Mouse (Mus musculus) CD8-positive naive resting alpha-beta T cell, adult 2 months (primary cell): ENCODE measurements around the gene Foxo3.

Experiments
- DNase-seq, 2 experiments: peaks; one replicate each; pipeline ENCODE4 v3.0.0; 2022; ENCODE audit warnings: low read depth in 2 of 2, low spot score in 2 of 2

Foxo3 gene

DNA sequence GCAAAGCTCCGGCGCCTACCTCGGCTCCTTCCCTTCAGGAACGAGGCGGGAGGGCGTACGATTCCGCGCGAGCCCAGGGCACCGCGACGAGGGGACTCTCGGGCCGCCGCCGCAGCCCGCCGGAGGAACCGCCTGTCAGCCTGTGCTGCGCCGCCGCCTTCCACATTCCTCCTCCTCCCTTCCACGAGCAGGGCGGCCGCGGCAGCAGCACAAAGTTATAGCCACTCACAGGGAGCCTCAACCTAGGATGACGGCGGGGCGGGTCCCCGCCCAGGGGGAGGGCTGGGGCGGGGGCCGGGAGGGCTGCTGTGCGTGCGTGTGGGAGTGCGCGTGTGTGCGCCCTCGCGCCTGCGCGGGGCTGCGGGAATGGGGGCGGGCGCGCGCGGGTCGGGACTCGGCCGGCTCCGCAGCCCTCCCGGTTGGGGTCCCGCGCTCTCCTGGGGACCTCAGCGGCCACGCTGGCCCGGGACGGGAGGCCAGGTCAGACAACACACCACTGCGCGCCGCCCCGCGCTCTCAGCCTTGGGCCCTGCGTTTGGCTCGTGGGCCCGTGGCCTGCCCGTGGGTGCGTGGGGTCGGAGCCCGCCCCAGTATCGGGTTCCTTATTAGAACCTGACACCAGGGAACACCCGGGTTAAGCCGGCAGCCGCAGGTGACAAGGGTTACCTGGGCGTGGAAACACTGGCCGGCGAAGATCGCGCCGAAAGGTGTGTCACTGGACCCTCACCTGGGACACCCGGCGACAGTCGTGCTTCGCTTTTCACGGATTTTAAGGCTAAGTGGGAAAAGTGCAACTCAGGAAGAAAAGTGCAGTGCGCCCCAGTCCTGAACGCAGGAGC is at the start of gene Foxo3:
Gene Foxo3 (minus strand): TSS at position 249 of the 839 bp plus-strand sequence.
- peak; percentile 83 to 85 for DNase-seq

DNA sequence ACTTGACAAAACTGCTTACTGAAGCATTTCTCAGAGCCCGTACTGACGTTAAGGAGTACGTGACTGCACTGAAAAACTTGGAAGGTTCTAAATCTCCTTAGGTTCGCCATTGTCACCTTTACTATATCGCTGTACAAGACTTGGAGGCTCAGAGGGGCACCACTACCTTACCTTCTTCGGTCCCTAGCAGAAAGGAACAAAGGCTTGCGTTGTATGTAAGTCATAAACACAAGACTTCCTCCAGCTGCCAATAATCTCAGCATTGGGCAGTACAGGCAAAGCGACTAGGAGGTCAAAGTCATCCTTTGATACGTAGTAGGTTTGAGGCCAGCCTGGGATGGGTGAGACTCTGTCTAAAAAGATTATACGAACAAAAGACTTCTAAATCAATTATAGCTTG is 48.8 kb upstream of the Foxo3 start:
- DNase-seq = no peak

DNA sequence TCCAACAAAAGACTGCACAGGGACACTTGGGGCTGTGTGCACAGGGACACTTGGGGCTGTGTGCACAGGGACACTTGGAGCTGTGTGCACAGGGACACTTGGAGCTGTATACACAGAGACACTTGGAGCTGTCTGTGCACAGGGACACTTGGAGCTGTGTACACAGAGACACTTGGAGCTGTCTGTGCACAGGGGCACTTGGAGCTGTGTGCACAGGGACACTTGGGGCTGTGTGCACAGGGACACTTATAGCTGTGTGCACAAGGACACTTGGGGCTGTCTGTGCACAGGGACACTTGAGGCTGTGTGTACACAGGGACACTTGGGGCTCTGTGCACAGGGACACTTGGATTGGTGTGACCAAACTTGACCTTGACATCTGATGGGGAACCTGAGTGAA is 47.4 kb upstream of the Foxo3 start:
- no peak for DNase-seq

DNA sequence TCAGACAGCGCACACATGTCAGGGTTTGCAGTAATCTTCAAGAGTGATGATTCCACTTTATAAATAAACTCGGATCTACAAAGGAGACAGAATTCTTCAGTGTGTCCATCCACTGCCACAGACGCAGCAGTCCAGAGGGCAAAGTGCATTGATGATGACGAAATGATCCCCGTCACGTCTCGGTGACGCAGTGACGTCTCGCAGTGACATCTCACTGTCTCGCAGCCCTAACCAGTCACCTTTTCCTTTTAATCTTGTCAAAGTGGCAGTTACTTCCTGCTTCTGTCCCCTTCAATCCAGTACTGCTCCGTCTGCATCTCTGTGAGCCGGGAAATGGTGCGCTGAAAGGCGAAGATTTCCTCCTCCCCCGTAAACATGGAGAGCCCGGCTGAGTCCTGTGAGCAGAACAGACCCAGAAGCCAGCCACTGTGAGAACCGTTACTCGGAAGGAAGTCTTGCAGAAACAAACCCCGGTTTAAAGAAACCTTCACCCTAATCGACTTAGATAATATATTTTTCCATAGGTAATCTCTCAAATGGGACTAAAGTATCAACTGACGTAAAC is 36.7 kb upstream of the Foxo3 start:
- DNase-seq = no peak

DNA sequence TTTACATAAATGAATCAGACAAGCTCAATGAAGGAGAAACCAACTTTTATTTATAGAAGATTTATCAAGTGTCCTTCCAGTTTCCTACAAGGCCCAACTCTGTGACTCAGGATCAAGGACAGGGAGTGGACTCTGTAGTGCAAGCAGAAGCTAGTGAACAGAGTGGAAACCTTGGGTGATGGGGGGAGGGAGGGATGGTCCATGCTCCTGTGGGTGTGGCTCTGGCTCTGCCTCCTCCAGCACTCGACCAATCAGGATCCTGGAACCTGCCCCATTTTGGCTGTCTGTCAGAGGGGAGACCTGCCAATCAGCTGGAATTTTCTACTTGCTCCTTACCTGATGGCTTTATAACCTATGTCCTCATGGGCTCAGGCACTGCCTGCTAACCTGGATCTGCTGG is 36.0 kb upstream of the Foxo3 start:
- DNase-seq = no peak

DNA sequence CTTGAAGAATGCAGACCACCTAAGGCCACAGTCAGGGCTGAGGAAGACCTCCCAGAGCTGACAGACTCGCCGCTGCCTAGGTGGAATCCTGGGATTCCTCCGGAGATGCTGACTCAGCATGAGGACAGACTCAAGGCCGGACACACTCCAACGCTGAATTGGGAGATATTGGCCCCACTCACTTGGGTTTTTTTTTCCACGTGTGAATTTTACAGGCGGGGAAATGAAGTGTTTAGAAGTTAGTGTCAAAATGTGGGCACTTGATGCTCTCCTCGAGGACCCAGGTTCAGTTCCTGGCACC is 32.1 kb upstream of the Foxo3 start:
- no peak for DNase-seq

DNA sequence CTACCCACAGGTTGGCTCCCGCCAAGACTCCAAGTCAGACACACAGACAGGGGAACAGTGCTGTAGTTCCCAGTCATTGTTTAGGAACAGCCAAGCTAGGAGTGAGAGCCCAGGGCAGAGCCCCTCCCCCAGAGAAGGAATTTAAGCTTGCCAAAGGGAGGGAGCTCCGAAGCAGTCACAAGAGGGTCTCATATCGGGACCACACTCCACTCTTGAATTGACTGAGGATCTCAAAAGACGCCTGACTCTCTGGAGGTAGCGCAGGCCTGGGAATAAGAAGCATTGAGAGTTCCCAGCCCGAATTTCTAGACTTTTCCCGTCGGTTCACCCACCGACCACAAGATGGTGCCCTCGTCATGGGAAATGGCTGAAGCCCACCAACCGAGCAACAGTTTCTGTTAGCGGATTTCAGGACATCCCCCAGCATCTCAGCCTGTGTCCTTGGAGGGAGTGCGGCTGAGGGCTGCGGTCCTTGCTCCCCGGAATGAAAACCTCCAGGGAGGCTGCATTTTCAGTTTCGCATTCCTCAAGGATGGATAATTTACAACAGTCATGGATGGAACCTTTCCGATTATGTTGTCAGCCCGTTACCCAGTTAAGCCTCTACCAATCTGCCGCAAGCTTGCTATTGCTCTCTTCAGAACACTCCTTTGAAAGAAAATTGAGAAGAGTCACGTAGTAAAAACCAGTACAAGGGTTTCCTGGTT is 31.6 kb upstream of the Foxo3 start:
- DNase-seq = peak; percentile 16 to 21

DNA sequence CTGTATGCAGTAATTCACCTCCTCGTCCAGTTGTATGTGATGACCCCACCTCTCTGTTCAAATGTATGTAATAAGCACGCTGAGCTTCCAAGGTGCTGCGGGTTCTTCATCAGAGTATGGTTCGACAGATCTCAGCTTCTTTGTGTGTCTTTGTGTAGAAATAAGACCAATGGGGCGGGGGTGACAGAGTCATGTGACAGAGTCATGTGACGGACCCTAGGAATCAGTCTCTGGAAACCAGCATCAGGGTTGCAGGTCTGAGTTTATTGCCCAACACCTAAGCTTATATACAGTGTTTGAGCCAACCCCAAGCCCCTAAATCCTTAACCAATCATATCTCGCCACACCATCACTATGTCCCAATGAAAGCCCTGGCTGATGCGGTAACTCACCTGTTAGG is 29.9 kb upstream of the Foxo3 start:
- no peak for DNase-seq

DNA sequence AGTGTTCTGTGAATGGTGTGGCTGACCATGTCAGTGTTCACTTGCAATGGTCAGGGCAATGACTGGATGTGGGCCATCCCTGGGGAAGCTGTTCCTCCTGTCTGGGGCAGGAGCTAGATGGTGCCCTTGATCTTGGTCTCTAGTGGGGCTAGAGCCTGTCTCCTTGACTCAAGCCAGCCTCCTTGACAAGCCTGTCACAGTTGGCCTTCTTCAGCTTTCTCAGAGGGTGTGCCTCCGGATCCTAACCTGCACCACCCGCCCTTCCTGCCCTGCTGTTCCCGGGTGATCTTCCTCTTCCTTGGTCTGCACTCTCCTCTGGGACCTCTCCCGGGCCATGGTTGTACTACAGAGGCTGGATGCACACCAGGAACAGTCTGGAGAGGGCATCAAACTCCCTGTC is 24.2 kb upstream of the Foxo3 start:
- DNase-seq = no peak

DNA sequence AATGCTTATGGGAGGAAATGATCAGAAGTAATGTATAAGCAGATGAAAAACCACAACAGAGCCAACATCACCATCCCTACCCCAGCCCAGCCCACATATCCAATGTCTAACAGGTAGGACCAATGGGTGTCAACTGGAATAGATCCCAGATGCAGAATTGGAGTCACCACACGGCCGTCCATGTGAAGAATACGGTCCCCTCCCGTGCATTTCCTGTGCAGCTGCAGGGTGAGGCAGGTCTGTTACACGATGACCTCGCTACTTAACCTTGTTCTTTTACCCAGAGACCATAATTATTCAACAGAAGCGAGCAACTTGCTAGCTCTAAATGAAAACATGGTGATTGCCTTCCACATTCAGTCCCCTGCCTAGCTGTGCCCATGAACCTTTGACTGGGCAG is 23.4 kb upstream of the Foxo3 start:
- DNase-seq = no peak

DNA sequence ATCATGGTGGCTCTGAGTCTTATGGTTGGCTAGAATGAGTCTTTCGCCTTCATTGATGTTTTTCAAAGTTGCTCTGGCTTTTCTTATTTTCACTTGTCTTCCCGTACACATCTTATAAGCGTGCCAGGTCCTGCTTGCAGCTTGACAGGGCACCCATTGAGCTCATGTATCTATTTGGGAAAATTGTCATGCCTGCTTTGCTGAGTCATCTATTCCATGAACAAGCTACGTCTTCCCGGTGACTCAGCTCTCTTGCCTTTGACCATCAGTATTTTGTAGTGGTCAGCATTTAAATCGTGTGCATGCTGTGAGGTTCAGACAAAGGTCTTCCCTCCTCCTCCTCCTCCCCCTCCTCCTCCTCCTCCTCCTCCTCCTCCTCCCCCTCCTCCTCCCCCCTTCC is 22.9 kb upstream of the Foxo3 start:
- DNase-seq = no peak

DNA sequence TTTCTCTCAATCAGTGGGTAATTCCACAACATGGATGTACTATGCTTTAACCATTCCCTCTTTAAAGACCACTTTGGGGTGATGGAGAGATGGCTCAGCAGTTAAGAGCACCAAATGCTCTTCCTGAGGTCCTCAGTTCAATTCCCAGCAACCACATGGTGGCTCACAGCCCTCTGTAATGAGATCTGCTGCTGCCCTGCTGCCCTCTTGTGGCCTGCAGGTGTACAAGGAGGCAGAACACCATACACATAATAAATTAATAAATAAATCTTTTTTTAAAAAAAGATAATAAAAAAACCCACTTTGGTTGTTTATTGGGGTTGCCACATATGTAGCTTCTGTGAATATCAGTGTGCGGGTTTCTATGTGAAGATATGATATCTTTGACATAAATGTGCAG is 21.4 kb upstream of the Foxo3 start:
- DNase-seq = no peak

DNA sequence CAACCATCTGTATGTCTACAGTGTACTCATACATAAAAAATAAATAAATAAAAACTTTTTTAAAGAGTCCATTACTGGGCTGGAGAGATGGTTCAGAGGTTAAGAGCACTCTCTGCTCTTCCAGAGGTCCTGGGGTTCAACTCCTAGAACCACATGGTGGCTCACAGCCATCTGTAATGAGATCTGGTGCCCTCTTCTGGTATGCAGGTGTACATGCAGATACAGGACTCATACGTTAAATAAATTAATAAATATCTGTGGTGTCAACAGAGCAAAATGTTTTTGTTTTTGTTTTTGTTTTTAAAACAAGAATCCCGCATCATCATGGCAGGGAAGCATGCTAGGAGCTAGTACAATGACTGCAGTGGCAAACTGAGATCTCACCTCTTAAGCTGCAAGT is 20.6 kb upstream of the Foxo3 start:
- DNase-seq = no peak

DNA sequence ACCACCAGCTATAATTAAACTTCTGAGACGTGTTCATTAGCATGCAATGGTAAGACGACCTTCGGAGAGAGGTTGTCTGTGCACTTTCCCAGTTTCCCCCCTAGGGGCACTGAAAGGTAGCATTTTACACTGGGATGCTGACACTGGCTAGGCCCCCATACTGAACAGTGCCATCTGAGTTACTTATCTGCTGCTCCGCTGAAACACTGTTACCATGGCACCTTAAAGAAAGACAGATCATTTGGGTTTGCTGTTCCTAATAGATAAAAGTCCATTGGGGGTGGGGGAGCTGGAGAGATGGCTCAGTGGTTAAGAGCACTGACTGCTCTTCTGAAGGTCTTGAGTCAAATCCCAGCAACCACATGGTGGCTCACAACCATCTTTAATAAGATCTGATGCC is 20.0 kb upstream of the Foxo3 start:
- no peak for DNase-seq

DNA sequence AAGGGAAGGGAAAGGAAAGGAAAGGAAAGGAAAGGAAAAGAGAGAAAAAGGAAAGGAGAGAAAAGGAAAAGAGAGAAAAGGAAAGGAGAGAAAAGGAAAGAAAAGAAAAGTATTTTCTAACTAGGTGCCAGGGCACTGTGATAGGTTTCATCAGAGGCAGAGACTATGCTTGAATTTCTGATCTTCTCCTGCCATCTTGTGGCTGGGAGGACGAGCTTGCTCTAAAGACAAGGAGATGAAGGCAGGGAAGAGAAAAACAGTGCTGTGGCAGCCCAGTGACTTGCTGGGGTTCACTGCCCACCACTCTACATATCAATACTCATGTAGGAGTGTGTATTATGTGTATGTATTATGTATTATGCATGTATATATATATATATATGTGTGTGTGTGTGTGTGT is 18.5 kb upstream of the Foxo3 start:
- peak in 1 of 2 experiments; percentile 22 for DNase-seq

DNA sequence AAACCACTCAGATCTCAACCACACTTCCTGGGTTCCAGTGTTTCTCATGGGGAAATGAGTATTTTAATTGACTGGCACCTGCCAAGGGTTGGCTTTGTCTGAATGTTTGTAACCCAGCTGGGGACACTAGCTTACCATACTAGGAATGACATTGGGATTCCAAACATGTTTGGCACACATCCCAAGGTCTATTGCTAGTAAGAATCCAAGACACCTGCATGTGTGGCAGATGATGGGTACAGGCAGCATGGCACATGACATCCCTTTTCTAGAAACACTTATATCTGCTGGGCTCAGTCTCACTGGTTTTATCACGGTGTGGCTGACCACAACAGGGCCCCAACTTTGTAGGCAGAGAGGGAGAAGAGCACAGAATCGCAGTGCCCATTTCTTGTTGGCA is 17.8 kb upstream of the Foxo3 start:
- no peak for DNase-seq

DNA sequence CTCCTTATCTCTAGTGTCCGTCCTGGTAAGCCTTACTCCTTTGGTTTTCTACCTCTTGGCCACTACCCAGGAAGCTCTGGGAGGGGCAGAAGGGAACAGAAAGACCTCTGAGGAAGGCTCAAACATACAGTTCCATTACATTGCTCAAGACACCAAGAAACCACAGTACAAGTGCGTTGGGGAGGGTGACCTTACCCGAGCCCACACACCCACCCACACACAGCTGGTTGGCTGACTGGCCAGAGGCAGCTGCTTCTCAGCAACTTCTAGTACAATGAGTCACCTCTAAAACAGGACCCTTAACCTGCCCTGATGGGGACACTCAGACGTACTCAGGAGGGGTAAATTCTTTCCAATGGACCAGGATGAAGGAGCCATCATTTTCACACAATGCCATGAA is 17.3 kb upstream of the Foxo3 start:
- no peak for DNase-seq

DNA sequence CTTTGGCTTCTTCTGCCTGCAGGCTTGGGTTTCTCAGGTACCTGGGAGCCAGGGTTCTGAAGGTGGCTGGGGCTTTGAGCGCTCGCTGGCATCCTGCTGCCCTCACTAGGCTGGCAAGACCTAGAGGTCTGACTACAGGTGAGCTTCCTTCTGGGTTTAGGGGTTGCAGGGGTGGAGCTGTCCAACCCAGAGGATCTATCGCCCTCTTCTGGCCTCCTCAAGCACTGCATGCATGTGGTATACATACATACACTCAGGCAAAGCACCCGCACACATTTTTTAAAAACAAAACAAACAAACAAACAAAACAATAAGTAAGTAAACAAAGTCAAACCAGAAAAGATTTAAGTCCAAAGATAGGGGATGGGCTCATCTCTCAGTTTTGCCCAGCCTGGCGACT is 14.8 kb upstream of the Foxo3 start:
- peak; percentile 49 to 69 for DNase-seq

DNA sequence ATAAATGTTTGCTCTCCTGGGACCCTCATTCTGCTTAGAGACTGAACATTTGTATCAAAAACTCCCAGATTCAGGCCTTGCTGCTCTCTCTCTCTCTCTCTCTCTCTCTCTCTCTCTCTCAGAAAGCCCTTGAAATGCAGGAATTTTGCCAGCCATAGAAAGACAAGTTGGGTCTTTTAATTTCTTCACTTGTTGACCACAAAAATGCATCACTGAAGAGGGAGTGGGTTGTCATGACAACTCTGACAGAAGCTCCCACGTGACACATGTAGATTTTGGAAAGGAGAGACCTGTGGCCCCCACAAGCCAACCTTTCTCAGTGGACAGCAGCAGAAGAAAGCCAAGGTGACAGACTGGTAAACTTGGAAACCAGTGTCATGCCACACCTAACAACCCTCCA is 11.1 kb upstream of the Foxo3 start:
- DNase-seq = no peak

DNA sequence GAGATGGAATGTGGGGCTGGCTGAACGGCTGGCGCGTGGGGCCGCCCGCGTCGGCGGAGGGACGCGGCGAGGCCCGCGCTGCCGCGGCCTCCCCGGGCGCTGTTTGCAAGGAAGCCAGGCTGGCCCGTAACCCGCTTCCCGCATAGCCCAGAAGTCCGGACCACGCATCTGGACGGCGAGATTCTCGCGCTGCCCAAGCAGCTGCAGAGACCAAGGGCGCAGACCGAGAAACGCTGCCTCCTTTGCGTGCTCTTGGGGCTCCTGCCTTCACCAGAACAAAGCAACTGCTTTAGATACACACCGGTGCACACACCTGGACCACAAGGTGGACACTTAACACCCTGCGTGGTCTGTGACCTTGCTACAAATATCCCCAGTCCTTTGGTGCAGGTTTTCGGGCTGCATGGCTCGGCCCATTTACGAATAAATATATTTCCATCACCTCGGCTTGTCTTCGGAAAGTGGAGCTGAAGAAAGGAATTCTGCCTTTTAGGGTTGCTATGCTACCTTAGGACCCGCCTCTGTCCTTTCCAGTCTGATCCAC is 1.8 kb upstream of the Foxo3 start:
- DNase-seq = no peak

DNA sequence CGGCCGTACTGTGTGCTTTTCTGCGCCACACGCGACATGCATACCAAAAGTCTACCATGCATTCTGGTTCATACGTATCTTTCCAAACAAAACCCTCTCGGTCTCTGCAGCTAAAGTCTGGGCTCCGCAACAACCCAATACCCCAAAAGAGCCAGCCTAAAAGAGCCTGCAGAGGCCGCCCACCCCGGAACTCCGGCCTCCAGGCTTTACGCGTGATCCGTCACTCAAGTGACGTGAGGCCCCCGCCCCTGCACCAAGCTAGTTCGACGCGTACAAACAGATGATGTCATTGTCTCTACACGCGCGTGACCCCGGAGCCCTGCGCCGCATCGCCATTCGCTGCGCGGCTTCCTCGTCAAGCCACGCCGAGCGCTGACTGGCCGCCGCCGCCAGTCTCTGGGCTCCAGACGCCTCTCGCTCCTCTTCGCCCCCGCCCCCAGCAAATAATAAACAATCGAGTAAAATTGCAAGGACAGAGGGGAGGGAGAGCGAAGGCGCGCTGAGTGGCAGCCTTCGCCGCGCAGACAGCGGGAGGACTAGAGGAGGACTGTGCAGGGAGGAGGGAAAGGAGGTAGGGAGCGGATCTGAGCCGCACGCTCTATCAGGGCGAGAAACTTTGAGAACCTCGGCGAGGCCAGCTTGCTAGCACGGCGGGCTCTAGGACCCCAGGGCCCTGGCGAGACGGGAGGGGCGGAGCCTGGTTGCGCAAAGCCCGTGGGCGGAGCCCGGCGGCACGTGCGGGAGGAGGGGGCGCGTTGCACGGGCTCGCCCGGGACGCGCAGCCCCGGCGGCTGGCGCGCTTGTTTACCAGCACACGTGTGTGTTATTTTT is 1.1 kb upstream of the Foxo3 start:
- peak; percentile 97 to 98 for DNase-seq
